ENCODE assay signal across 21 mouse cellular contexts in the genomic region with DNA sequence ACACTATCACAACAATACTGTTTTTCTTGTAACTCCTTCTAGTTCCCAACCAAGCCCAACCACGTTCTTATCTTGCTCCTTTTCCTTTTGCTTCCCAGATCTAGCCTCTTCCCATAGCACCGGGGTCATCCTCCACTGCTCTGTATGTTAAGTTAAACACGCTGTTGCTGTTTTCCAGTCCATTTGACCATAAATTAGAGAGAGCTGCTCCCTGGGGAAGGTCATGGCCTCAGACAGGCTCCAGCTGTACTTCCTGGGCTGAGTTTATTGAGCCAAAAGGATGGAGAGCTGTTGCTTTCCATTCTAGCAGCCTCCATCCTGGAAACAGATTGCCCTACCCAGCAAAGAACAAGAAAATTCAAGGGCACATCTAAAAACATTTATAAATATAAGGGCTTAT. TPM values are rescaled to one million over a fixed set of nuclear protein-coding genes. Genes with fewer than 3 reads are reported as not detected.
DNase-seq lines count a peak whose midpoint lies in the region; ATAC-seq and TF ChIP-seq lines count a peak whose summit lies in the region.
"Had no signal": no experiment of that assay in that cellular context is flagged by ENCODE, and none has a peak within 500 bp of the region (broad histone marks: within the 10 kb centered on the region; RNA-seq: fewer than 3 reads in every experiment).

No protein-coding gene starts in this region.

- DNase-seq in heart, adult 11 months, result peak; percentile 96
- no peak for DNase-seq in heart, postnatal 25 days (ENCODE audit: low spot score)
- no peak for DNase-seq in stomach, postnatal 0 days (ENCODE audit: low spot score)
- no peak for DNase-seq in right cerebral cortex, adult 2 months (ENCODE audit: low spot score in 2 of 2)
- DNase-seq in left cerebral cortex, adult 8-10 months (ENCODE audit: low spot score in 2 of 2), result no peak
- DNase-seq in layer of hippocampus, adult 9-10 months (ENCODE audit: low spot score), result no peak
- DNase-seq: B cell, adult 2 months; cerebellum, adult 11 months; cerebellum, postnatal 36 days; lung, adult 2 months; right cerebral cortex, adult 18-20 months had no signal

- TF ChIP-seq EP300 in stomach, postnatal 0 days (optimal IDR thresholded peaks at IDR 0.05), result no peak

- peak overlapping the region; percentile 37 for H3K27ac ChIP-seq in stomach, embryonic 16.5 days (ENCODE audit: low read length)
- no peak overlapping the region for H3K27ac ChIP-seq in stomach, postnatal 0 days (replicated peaks)
- H3K27ac ChIP-seq in intestine, embryonic 16.5 days (ENCODE audit: low read length), result no peak overlapping the region
- H3K27ac ChIP-seq: forebrain, embryonic 15.5 days; layer of hippocampus, adult 2 months; macrophage; midbrain, embryonic 15.5 days had no signal

- no peaks in the 10 kb centered on the region for H3K27me3 ChIP-seq in stomach, embryonic 16.5 days (ENCODE audit: control insufficient read depth, insufficient read depth, low read length)
- H3K27me3 ChIP-seq in stomach, postnatal 0 days (ENCODE audit: control insufficient read depth, insufficient read depth, low read length), result no peaks in the 10 kb centered on the region
- no peaks in the 10 kb centered on the region for H3K27me3 ChIP-seq in intestine, embryonic 16.5 days (replicated peaks; ENCODE audit: control insufficient read depth, insufficient read depth, low read length)
- H3K27me3 ChIP-seq: forebrain, embryonic 15.5 days; midbrain, embryonic 15.5 days had no signal

- TF ChIP-seq CTCF in stomach, postnatal 0 days (IDR thresholded peaks at IDR 0.05; ENCODE audit: low read depth), result no peak

- peaks cover 27% of the 10 kb centered on the region for H3K4me1 ChIP-seq in stomach, embryonic 16.5 days (ENCODE audit: control insufficient read depth, insufficient read depth, low read length)
- H3K4me1 ChIP-seq in stomach, postnatal 0 days (replicated peaks; ENCODE audit: control insufficient read depth, insufficient read depth), result 0 out of 2 replicates have a peak, but pooled peaks cover 2% of the 10 kb centered on the region
- peaks cover 21% of the 10 kb centered on the region for H3K4me1 ChIP-seq in intestine, embryonic 16.5 days (ENCODE audit: control insufficient read depth, insufficient read depth, low read length)
- H3K4me1 ChIP-seq: forebrain, embryonic 15.5 days; midbrain, embryonic 15.5 days had no signal

- H3K36me3 ChIP-seq in stomach, embryonic 16.5 days (ENCODE audit: control insufficient read depth, insufficient read depth, low read length), result no peaks in the 10 kb centered on the region
- no peaks in the 10 kb centered on the region for H3K36me3 ChIP-seq in stomach, postnatal 0 days (ENCODE audit: control insufficient read depth, insufficient read depth, low read length)
- H3K36me3 ChIP-seq in intestine, embryonic 16.5 days (ENCODE audit: control insufficient read depth, insufficient read depth, low read length), result no peaks in the 10 kb centered on the region
- H3K36me3 ChIP-seq: forebrain, embryonic 15.5 days; midbrain, embryonic 15.5 days had no signal

- no peak for ATAC-seq in stomach, embryonic 16.5 days (ENCODE audit: insufficient read depth, low FRiP score)
- no peak for ATAC-seq in stomach, postnatal 0 days (ENCODE audit: low FRiP score, low TSS enrichment)
- ATAC-seq in intestine, embryonic 16.5 days, result peak; percentile 54
- ATAC-seq: forebrain, embryonic 15.5 days; hindbrain, embryonic 16.5 days; midbrain, embryonic 15.5 days had no signal

- no peak overlapping the region for H3K9ac ChIP-seq in stomach, embryonic 16.5 days (ENCODE audit: low read length)
- no peak overlapping the region for H3K9ac ChIP-seq in stomach, postnatal 0 days (ENCODE audit: low read length)
- H3K9ac ChIP-seq in intestine, embryonic 16.5 days (ENCODE audit: low read depth, low read length), result no peak overlapping the region
- H3K9ac ChIP-seq: forebrain, embryonic 15.5 days; midbrain, embryonic 15.5 days had no signal

- intact Hi-C loops in heart, postnatal 25 days (cut with DNase I), result no loop called here

- no peak overlapping the region for H3K4me2 ChIP-seq in stomach, embryonic 16.5 days (ENCODE audit: low read depth, low read length)
- H3K4me2 ChIP-seq in stomach, postnatal 0 days (replicated peaks; ENCODE audit: low read depth), result no peak overlapping the region
- H3K4me2 ChIP-seq in intestine, embryonic 16.5 days (ENCODE audit: low read depth, low read length), result no peak overlapping the region
- H3K4me2 ChIP-seq: forebrain, embryonic 15.5 days; midbrain, embryonic 15.5 days had no signal

- WGBS in stomach, embryonic 16.5 days, result 27% methylated on average over 3 of the region's 3 CpGs
- WGBS in stomach, postnatal 0 days, result 34% methylated on average over 3 of the region's 3 CpGs
- WGBS in intestine, embryonic 16.5 days, result 28% methylated on average over 3 of the region's 3 CpGs

- no peak overlapping the region for H3K4me3 ChIP-seq in stomach, embryonic 16.5 days (replicated peaks; ENCODE audit: low read length)
- H3K4me3 ChIP-seq in stomach, postnatal 0 days (ENCODE audit: low read depth, low read length), result no peak overlapping the region
- no peak overlapping the region for H3K4me3 ChIP-seq in intestine, embryonic 16.5 days (ENCODE audit: low read length)
- H3K4me3 ChIP-seq: forebrain, embryonic 15.5 days; layer of hippocampus, adult 2 months; midbrain, embryonic 15.5 days had no signal

- H3K9me3 ChIP-seq in stomach, embryonic 16.5 days (replicated peaks; ENCODE audit: control insufficient read depth, low read length), result no peaks in the 10 kb centered on the region
- H3K9me3 ChIP-seq in stomach, postnatal 0 days (ENCODE audit: control insufficient read depth, low read length), result no peaks in the 10 kb centered on the region
- H3K9me3 ChIP-seq in intestine, embryonic 16.5 days (ENCODE audit: control insufficient read depth, low read length), result no peaks in the 10 kb centered on the region
- H3K9me3 ChIP-seq: forebrain, embryonic 15.5 days; midbrain, embryonic 15.5 days had no signal

RNA-seq across cellular contexts. Expression of a gene that starts 7.6 kb away (rescaled TPM):
- not detected for total RNA-seq in heart, postnatal 25 days (2021)
- not detected in 2 replicates for polyA plus RNA-seq in stomach, embryonic 16.5 days (2015; fragmentation: Nextera tagmentation; extraction: Ambion mirVana)
- not detected in 2 replicates for polyA plus RNA-seq in stomach, postnatal 0 days (2015; fragmentation: Nextera tagmentation; extraction: Ambion mirVana)
- not detected in 2 replicates for polyA plus RNA-seq in intestine, embryonic 16.5 days (2015; fragmentation: Nextera tagmentation; extraction: Ambion mirVana)
- not detected for total RNA-seq in left cerebral cortex, adult 8-10 months (2022)
- total RNA-seq: layer of hippocampus, adult 2 months; left cerebral cortex, postnatal 10 days had no signal
- polyA plus RNA-seq: forebrain, embryonic 15.5 days; heart, embryonic 14.5 days; hindbrain, embryonic 16.5 days; limb, embryonic 14.5 days; lung, adult 2 months; macrophage; midbrain, embryonic 15.5 days had no signal

RNA-seq across cellular contexts. Expression of a gene that starts 16.9 kb away (rescaled TPM):
- total RNA-seq in heart, postnatal 25 days (2021), result 10 to 100 TPM; 87.5 to 89.2 TPM
- polyA plus RNA-seq in stomach, embryonic 16.5 days (2015; fragmentation: Nextera tagmentation; extraction: Ambion mirVana), result 108 and 120 TPM in 2 replicates
- 30.6 and 31.7 TPM in 2 replicates for polyA plus RNA-seq in stomach, postnatal 0 days (2015; fragmentation: Nextera tagmentation; extraction: Ambion mirVana)
- 60.4 and 65.1 TPM in 2 replicates for polyA plus RNA-seq in intestine, embryonic 16.5 days (2015; fragmentation: Nextera tagmentation; extraction: Ambion mirVana)
- total RNA-seq in left cerebral cortex, adult 8-10 months (2022), result 10 to 100 TPM; 15.4 to 17.6 (median 16.8) TPM
